Mouse (Mus musculus) liver, postnatal 0 days (tissue): Measurements from ENCODE around the gene Pparg. TPM values are rescaled to one million over a fixed set of nuclear protein-coding genes. Genes with fewer than 3 reads are reported as not detected.

Experiments used
- ATAC-seq: fragments of 200-750 bp; cut with Nextera tagmentation; 2 replicates; pipeline ENCODE4 v1.8.0; 2017; ENCODE audit warnings: mild to moderate bottlenecking, moderate library complexity
- DNase-seq: peaks from one replicate; pipeline ENCODE4 v3.0.0-alpha.2; 2016
- H3K27ac ChIP-seq: fragments of 300-500 bp; sonication (generic); 2 replicates; pipeline ENCODE4 v1.5.1; 2014; ENCODE audit warnings: antibody characterized with exemption, moderate library complexity, mild to moderate bottlenecking, low read depth
- H3K27me3 ChIP-seq: fragments of 300-500 bp; sonication (generic); 2 replicates; pipeline ENCODE4 v1.6.1; 2014; ENCODE audit warnings: low read length, control low read depth, mixed read lengths; ENCODE audit not compliant: insufficient read depth
- H3K36me3 ChIP-seq: fragments of 300-500 bp; sonication (generic); replicated peaks from 2 replicates; pipeline ENCODE4 v1.6.1; 2014; ENCODE audit warnings: mild to moderate bottlenecking, control low read depth, low read length, moderate library complexity, mixed read lengths; ENCODE audit not compliant: insufficient read depth
- H3K4me1 ChIP-seq: fragments of 300-500 bp; sonication (generic); 2 replicates; pipeline ENCODE4 v1.6.1; 2014; ENCODE audit warnings: antibody characterized with exemption, mild to moderate bottlenecking, control low read depth; ENCODE audit not compliant: insufficient read depth
- H3K4me2 ChIP-seq: fragments of 300-500 bp; sonication (generic); 2 replicates; pipeline ENCODE4 v1.6.1; 2014; ENCODE audit warnings: low read depth, mild to moderate bottlenecking, low read length, moderate library complexity, mixed read lengths
- H3K4me3 ChIP-seq: fragments of 300-500 bp; sonication (generic); 2 replicates; pipeline ENCODE4 v1.5.1; 2014; ENCODE audit warnings: low read depth, low read length
- H3K9ac ChIP-seq: fragments of 300-500 bp; sonication (generic); replicated peaks from 2 replicates; pipeline ENCODE4 v1.6.1; 2014; ENCODE audit warnings: mild to moderate bottlenecking, moderate library complexity
- H3K9me3 ChIP-seq: fragments of 300-500 bp; sonication (generic); 2 replicates; pipeline ENCODE4 v1.6.1; 2016; ENCODE audit warnings: mild to moderate bottlenecking, control low read depth, low read length, mixed read lengths
- CTCF ChIP-seq: sonication (generic); IDR thresholded peaks from 2 replicates; pipeline ENCODE4 v1.5.1; 2016; ENCODE audit warnings: antibody characterized with exemption, low read depth
- EP300 ChIP-seq: IDR thresholded peaks from 2 replicates; pipeline ENCODE4 v1.6.1; 2016; ENCODE audit warnings: antibody characterized with exemption, low read depth, mild to moderate bottlenecking
- WGBS: fragments of 180-500 bp; shearing (Covaris S2); extraction: QIAGEN DNeasy Blood & Tissue Kit; methylation state at CpG from one replicate; pipeline ENCODE4 v1.1.7; 2014; ENCODE audit not compliant: insufficient replicate concordance; 5-methylcytosine and 5-hydroxymethylcytosine counted together
- polyA plus RNA-seq: library from polyadenylated mRNA; unstranded; fragments of >200 nt; fragmentation: Nextera tagmentation; extraction: Ambion mirVana; gene quantifications from 2 replicates; pipeline ENCODE4 v1.2.1, GENCODE M21; 2015

The Pparg gene
- polyA plus RNA-seq, 1 experiment from 2014 or later, result 4.9 TPM

DNA sequence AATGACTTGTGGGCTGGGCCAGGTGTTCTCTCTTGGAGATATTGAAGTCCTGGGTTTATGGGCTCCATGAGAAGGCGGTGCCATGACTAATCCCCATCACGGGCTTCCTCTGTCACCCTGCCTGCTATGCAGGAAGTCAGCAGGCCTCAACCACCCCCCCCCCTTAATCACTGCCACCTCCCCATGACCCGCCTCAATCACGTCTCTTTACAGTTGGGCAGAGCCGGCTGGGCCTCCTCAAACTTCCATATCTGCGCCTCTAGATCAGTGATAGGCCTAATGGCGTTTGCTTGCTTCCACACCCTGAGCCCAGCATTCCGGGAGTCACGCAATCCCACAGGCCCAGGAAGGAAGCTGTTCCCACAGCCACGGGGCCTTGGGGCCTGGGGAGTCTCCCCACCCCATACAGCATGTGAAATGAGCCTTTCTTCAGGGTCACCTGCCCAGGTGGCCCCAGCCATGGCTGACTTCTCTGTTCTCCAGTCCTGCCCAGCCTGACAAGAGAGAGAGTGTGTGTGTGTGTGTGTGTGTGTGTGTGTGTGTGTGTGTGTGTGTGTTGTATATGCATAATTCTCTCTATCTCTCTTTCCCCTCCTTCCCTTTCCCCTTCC is 142.9 kb downstream of the Pparg start:
- Histone ChIP-seq H3K9ac (no peak overlapping the region), H3K4me3 (no peak overlapping the region), H3K36me3 (no peaks in the 10 kb centered on the region), H3K27ac (no peak overlapping the region), H3K4me1 (no peaks in the 10 kb centered on the region), H3K4me2 (no peak overlapping the region), H3K27me3 (no peaks in the 10 kb centered on the region), H3K9me3 (no peaks in the 10 kb centered on the region)
- 50% methylated on average over 10 of the region's 10 CpGs for WGBS
- no peak for ATAC-seq
- DNase-seq, result no peak
- TF ChIP-seq EP300, result no peak
- no peak for TF ChIP-seq CTCF

DNA sequence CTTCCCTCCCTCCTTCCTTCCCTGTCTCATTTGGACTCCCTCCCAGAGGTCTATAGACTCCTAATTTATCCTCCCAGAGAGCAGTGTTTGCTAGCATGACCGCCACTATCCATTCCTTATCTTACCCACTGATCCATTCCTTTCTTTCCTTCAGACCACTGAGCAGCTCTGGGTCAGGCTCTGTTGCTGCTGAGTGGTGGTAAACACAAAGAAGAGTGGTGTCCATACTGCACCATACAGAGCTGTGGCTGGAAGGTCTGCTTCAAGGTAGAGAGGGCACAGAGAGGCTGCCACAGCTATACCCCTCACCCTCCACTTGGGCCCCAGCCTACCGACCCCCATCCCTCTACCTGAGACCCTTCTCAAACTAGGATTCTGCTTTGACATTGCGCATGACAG is 143.4 kb downstream of the Pparg start:
- Histone ChIP-seq H3K4me1 (no peaks in the 10 kb centered on the region), H3K27me3 (no peaks in the 10 kb centered on the region), H3K27ac (no peak overlapping the region), H3K9ac (no peak overlapping the region), H3K4me3 (no peak overlapping the region), H3K36me3 (no peaks in the 10 kb centered on the region), H3K4me2 (no peak overlapping the region), H3K9me3 (no peaks in the 10 kb centered on the region)
- 58% methylated on average over 3 of the region's 3 CpGs for WGBS
- ATAC-seq (no peak), DNase-seq (no peak)
- TF ChIP-seq CTCF (no peak), EP300 (no peak)

DNA sequence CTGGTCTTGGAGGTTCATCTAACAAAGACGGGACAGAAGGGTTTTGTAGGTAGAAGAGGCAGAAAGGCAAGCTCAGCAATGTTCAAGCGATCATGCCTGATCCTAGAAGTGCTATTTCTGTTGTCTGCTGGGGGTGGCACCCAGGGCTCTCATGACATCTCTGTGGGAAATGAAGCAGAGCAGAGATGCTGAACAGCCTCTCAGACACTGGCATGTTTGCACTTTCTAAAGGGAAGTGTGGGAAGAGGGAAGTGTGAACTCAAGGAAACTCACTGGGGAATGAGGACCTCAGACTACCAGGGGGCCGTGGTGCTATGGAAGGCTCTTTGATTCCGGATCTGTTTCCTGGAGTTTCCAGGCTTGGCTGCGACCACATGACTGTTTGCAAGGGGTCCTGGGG is 144.2 kb downstream of the Pparg start:
- WGBS, result 65% methylated on average over 5 of the region's 5 CpGs
- ATAC-seq, result no peak

GRCm38 (mm10) chr6:115506425-115506824 is 145.7 kb downstream of the Pparg start:
- DNase-seq, result no peak
- no peaks in the 10 kb centered on the region for H3K4me1 ChIP-seq
- no peak for TF ChIP-seq CTCF
- TF ChIP-seq EP300, result no peak
- ATAC-seq, result no peak
- no peak overlapping the region for H3K9ac ChIP-seq
- H3K36me3 ChIP-seq, result no peaks in the 10 kb centered on the region
- no peak overlapping the region for H3K27ac ChIP-seq
- 59% methylated on average over 1 of the region's 1 CpGs for WGBS
- no peaks in the 10 kb centered on the region for H3K27me3 ChIP-seq
- H3K4me2 ChIP-seq, result no peak overlapping the region
- H3K9me3 ChIP-seq, result no peaks in the 10 kb centered on the region
- no peak overlapping the region for H3K4me3 ChIP-seq

More for the DNA sequence above, 144.2 kb downstream of the Pparg start:
- DNase-seq, result no peak
- Histone ChIP-seq H3K27ac (no peak overlapping the region), H3K36me3 (no peaks in the 10 kb centered on the region), H3K4me2 (no peak overlapping the region), H3K4me3 (no peak overlapping the region), H3K9me3 (no peaks in the 10 kb centered on the region), H3K9ac (no peak overlapping the region), H3K27me3 (no peaks in the 10 kb centered on the region), H3K4me1 (no peaks in the 10 kb centered on the region)
- TF ChIP-seq EP300 (no peak), CTCF (no peak)

GRCm38 (mm10) chr6:115511447-115511846 is 150.7 kb downstream of the Pparg start:
- TF ChIP-seq CTCF (no peak), EP300 (no peak)
- no peak overlapping the region for H3K27ac ChIP-seq
- 73% methylated on average over 3 of the region's 3 CpGs for WGBS

DNA sequence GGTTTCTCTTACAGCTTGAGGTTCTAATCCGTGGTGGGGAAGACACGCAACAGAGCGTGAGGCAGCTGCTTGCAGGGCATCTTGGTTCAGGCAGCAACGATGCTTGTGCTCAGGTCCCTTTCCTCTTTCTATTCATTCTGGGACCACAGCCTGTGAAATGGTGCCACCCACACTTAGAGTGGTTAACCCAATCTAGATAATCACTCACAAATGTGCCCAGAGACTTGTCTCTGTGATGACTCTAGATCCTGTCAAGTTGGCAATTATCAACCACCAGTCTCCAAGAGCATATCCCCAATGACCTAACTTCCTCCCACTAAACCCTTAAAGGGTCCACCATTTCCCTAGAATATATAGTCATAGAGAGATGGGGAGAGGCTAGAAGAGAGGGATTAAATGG is 152.5 kb downstream of the Pparg start:
- TF ChIP-seq CTCF, result no peak
- TF ChIP-seq EP300, result no peak
- WGBS, result 81% methylated on average over 4 of the region's 4 CpGs
- H3K27ac ChIP-seq, result no peak overlapping the region
- DNase-seq (no peak), ATAC-seq (no peak)
- H3K4me3 ChIP-seq, result no peak overlapping the region
- no peak overlapping the region for H3K4me2 ChIP-seq
- no peaks in the 10 kb centered on the region for H3K27me3 ChIP-seq
- H3K9ac ChIP-seq, result no peak overlapping the region
- no peaks in the 10 kb centered on the region for H3K9me3 ChIP-seq
- peaks cover 8% of the 10 kb centered on the region for H3K4me1 ChIP-seq
- no peaks in the 10 kb centered on the region for H3K36me3 ChIP-seq

More at GRCm38 (mm10) chr6:115511447-115511846, 150.7 kb downstream of the Pparg start:
- DNase-seq (no peak), ATAC-seq (no peak)
- Histone ChIP-seq H3K9ac (no peak overlapping the region), H3K4me1 (peaks cover 6% of the 10 kb centered on the region), H3K4me3 (no peak overlapping the region), H3K4me2 (no peak overlapping the region), H3K36me3 (no peaks in the 10 kb centered on the region), H3K27me3 (no peaks in the 10 kb centered on the region), H3K9me3 (no peaks in the 10 kb centered on the region)
